Mouse (Mus musculus) common myeloid progenitor, adult 5-6 weeks (primary cell): Measurements from ENCODE around the gene Rpl9-ps1. TPM values are rescaled to one million over a fixed set of nuclear protein-coding genes. Genes with fewer than 3 reads are reported as not detected.

Experiments used
- ATAC-seq: replicated peaks from 2 replicates; pipeline ENCODE4 v1.8.0; 2016; ENCODE audit warnings: low read depth, mild to moderate bottlenecking, moderate TSS enrichment, inconsistent platforms; ENCODE audit not compliant: poor library complexity, severe bottlenecking
- total RNA-seq: library from RNA; stranded (forward); fragments of 200-1000, 187-1606 nt; gene quantifications from 2 replicates; pipeline ENCODE4 v1.2.3, GENCODE M21; 2017

Rpl9-ps1 gene
- total RNA-seq = 1.2 and 3.2 TPM in 2 replicates

DNA sequence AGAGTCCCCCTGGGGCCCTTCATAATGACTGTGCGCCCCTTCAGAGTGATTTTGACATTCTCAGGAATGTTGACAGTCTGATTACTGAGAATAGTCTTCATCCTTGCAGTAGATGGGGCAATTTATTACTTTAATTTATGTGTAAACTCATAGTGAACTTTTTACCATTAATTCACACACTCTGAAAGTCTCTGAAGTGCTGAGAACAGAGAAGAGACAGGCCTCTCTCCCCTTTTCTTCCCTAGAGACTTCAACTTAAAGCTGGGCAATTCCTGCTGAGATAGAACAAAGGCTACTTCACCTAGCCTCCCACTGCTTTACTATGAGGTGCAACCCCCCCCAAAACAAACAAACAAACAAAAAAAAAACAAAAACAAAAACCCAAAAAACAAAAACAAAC, at the start of gene Rpl9-ps1:
Rpl9-ps1 (minus strand) TSS at position 101 of the 400 bp plus-strand sequence.
- no peak for ATAC-seq

DNA sequence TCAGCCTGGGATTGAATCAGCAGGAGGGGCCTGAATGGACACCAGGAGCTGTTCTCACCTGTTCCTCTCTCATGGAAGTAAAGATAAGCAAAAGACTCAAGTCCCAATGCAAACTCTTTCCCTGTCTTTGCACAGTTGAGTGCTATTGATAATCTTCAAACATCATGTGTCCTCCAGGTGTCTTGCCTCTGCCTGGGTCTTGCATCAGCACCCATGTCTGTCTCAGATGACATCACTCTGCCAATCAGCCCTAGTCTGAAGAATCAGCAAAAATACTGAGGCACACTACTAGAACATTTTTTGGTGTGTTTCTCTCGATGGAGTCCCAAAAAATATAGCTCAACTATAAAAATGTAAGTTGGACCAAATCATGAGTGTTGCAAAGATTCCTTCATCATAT, 46.6 kb upstream of the Rpl9-ps1 start:
- ATAC-seq = no peak

DNA sequence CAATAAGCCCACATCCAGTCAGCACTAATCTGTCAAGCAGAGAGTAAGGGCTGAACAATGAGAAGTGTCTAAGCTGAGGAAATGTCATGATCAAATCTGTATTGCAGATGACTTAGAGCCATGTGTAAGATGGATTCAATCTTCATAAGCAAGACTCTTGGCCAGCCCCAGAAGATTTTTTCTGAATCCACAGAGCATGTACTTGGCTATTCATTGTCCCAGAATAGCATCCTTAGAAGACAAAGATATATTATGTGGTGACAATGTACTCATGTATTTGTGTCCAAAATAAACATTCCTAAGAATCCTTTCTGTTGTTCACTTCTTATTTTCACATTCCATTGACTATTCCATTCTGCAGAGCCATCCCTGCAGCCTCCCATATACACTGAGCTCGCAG, 44.5 kb upstream of the Rpl9-ps1 start:
- ATAC-seq = no peak

DNA sequence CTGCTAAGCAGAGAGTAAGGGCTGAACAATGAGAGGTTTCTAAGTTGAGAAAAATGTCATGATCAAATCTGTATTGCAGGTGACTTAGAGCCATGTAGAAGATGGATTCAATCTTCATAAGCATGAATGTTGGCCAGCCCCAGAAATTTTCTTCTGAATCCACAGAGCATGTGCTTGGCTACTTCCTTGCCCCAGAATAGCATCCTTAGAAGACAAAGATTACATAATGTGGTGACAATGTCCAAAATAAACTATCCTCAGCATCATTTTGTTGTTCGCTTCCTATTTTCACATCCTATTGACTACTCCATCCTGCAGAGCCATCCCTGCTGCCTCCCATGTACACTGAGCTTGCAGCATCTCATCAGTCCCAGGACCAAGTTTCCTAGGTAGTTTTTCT, 30.2 kb upstream of the Rpl9-ps1 start:
- ATAC-seq = no peak

DNA sequence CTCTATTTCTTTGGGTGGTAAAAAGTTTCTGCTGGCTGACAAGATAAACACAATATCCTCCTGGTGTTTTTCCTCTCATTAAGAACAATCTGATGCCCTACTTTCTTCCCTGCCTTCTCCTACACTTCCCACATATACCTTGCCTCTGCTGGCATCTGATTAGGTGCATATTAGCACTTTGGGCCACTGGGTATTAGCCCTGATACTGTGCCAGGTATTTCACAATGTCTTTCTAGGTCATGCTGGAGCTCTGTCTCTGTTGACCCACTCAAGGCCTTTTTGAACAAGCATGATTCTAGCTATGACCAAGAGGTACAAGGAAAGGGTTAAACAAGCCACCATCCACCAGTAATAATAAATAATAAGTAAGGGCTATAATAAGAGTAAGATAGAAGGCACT, 26.3 kb upstream of the Rpl9-ps1 start:
- no peak for ATAC-seq

DNA sequence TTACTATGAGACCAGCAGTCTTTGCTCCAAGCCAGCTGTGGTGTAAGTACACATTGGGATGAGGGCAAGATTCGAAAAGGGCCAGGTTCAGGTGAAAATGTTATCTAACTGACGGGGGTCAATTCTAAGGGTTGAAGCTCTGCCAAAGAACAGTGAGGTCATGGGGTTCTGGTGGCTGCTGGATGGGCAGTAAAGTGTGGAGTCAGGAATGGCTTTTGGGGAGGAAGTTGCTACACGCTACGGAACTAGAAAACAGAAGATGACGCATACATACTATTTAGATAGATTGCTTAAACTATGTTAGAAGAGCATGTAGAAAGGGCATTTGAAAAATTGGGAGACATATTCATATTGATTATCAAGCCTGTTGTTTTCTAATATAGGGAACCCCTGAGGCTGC, 18.1 kb upstream of the Rpl9-ps1 start:
- ATAC-seq = 0 out of 2 replicates have a peak, but pooled peaks have one; percentile 26

DNA sequence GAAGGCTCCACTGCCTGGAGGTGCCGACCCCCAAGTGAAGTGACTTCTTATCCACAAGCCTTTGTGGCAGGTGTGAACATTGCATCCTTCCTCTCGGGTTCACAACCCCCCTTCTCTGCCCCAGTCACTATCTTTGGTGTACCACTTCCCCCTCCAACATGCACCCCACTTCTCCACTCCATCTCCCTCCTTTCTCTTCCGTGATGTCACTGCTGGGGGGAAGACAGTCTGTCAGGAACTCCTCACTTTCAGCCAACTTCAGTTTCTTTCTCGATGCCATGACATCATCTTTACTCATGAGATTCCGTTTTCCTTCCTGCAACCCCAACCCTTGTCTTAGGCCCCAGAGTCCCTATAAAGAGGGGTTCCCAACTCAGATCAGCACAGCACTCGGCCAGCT, 16.8 kb upstream of the Rpl9-ps1 start, which contains the start of gene Ccl4:
Ccl4 (plus strand) TSS at position 381 of the 400 bp plus-strand sequence.
- peak; percentile 82 for ATAC-seq

DNA sequence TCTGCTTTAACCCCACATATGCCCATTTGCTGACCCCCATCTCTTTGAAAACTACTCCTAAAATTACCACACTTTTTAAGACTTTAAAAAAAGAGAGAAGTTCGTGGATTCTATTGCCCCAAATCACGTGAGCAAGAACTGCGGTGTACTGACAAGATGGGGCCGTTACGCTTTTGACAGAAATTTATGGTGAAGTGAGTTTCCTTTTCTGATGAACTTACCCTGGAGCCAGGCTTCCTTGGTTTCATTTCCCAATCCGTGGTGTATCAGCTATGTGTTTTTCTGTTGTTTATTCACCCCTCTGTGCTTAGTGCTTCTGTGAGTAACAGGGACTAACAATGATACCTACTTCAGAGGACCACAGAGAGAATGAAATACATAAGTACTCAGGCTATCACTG, 13.4 kb upstream of the Rpl9-ps1 start:
- peak; percentile 46 for ATAC-seq

DNA sequence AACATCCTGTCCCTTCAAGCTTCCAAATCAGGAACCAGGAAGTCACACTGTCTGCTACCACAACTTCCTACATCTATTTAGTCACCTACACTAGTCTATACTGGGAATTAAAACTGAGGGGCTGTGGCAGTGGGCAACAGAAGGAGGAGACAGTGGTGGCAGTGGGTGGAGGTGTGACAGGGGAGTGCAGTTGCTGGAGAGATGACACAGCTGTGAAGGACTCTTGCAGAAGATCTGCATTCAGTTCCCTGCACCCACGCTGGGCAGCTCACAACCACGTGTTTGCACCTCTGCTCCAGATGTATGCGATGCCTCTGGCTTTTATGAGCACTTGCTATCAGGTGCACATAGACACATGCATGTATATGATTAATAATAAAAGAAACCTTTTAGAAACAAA, 12.1 kb upstream of the Rpl9-ps1 start:
- no peak for ATAC-seq

DNA sequence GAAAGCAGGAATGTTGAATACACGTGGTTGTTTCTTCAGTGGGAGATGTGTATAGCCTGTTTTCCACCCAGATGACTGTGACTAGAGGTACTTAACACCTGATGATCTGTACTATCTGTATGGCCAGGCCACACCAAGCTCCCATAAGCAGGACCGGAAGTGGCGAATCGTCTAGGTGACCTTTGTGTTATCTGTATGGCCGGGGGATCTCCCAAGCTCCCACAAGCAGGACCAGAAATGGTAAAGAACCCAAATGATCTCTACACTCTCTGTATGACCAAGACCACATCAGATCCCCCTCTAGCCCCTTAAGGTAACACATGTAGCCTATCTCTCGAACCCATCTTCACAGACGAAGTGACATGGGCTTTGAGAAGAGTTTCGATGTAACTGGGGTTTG, 9.2 kb upstream of the Rpl9-ps1 start:
- no peak for ATAC-seq

DNA sequence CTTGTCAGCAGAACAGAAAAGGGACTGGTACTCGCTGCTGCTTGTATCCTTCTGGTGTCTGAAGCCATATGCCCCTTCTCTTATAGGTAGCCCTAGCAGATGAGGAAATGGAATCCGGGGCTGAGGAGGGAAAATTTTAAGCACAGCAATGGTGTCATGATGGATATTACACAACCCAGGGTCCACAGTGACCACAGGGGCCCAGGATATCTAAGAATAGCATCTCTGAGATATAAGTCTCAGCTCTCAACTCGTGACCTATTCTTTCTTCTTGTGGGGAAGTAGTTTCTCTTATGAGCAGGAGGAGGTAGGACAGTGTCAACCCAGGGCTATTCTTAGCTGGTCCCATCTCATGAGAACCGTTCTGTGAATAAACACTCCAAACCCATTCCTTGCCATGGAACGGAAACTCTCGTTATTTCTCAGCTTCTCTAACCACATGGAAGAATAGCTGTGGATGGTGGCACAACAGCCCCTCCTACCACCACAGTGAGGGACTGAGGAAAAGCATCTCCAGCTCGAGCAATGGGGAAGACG, 4.0 kb upstream of the Rpl9-ps1 start, which contains the start of gene Ccl3:
Ccl3 (minus strand) TSS at position 51 of the 537 bp plus-strand sequence.
- peak; percentile 79 for ATAC-seq

DNA sequence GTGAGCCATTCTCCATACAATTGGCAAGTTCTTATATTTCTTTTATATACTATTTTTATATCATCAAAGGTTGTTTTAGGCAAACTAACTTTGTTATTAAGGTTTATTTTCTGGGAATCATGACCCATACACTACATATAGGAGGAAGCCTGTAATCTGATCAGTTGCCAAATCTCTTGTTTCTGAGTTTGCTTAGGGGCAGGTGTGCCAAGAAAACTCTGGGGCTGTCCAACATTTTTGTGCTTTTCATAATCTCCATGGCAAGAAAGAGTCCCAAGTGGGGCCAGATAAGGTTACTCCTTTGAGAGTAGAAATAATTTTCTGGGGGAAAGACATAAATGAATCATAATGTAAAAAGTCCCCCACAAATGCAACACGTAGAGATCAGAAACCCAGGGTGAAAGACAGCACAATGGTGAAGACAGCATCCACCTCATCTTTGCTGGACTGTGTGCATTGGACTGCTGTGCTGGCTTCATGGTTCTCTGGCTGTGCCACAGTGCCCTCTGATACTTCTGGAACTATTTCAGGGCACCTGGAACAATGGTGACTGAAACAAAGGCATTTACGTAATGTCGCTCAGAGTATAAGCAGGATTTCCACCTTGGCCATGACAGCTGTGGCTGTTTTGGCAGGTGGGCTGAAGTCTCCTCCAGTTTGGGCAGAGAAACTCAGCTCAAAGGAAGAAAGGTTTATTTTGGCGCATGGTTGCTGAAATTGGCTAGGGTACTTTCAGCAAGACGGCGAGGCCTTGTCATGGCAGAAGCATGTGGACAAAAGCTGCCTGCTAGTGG, 1.1 kb upstream of the Rpl9-ps1 start:
- ATAC-seq = no peak

DNA sequence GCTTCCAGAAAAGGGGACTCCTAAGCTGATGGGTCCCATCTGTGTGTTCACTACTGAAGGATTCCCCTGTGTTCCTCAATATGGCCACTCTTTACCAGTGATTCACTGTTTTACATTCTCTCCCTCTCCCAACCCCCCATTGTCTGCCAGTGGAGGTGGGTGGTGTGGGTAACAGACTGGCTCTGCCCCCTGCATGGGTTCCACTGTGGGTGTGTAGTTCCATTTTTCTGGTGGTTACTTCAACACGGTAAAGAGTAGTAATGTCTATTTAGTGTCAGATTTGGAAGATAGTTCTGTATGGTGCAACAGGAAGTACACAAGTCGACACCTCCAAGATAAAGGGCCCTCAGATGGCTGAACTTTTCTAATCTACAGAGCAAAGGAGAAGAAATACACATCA, 4.2 kb downstream of the Rpl9-ps1 start:
- 0 out of 2 replicates have a peak, but pooled peaks have one; percentile 1 for ATAC-seq

DNA sequence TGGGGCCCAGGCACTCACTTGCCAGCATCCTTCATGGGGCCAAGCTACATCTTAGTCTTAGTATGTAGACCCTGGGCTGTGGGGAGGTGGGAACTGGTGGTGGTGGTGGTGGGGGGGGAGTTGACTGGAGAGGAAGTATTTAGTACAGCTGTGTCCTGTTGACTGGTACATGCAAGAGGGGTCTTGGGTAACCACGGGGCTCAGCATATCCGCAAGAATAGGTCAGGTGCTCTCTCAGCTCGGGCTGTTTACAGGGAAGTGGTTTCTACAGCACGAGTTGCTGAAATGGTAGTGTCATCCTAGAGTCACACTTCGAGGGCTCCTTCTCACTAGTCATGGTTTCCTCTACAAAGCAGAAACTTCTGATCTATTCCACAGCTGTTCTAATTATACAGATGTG, 5.3 kb downstream of the Rpl9-ps1 start:
- peak; percentile 85 for ATAC-seq

DNA sequence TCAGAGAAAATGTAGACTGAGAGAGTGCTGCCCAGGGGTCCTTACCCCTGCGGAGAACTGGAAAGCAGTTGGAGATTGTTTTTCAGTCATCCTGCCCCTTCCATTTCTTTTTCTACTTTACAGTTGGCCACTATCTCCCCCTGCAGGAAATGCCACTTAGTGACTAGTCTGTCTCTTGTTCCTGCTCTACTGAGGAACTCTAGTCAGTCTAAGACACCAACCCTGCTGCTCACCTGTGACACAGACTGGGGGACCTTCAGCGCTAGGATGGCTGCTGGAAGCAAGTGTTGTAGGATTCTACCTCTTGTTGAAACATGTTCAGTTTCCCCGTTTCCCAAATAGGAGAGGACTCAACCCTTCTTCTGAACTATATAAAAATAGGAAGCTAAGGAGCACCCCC, 5.9 kb downstream of the Rpl9-ps1 start:
- peak; percentile 50 for ATAC-seq

DNA sequence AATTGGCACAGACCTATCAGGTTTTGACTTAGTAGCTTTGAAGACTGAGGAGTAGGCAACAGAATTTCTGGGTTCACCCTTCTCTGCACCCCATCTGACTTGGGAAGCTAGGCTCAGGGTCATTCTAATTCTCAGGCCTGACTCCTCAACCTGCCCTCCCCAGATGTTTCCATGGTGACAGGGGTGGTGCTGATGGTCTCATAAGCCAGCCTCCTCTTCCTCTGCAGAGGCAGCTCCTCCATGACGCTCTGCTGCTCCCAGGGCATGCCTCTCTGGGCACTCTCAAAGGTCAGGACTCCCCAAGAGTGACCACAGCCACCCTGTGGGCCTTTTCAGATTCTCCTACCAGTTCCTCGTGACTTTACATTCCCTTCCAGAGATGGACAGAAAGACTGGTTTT, 6.5 kb downstream of the Rpl9-ps1 start:
- ATAC-seq = no peak

DNA sequence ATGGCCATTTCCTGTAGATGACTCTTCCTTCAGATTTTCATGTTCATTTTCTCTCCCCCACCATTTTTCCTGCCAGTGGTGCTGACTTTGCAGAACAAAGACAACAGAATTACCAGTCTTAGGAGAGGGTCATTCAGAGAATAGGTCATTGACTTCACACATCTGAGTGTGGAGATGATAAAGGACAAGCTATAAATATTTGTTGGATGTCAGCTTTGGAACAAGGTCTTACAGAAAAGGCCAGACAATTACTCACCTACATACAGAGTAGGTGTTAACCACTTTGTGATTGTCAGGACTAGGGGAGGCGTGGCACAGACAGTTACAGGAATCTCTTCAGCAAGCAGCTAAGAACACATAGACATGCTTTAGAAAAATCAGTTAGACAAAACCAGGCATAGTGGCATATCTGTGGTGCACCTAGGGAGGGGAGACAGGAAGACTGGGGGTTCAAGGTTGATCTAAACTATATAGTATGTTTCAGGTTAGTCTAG, 8.6 kb downstream of the Rpl9-ps1 start:
- no peak for ATAC-seq

DNA sequence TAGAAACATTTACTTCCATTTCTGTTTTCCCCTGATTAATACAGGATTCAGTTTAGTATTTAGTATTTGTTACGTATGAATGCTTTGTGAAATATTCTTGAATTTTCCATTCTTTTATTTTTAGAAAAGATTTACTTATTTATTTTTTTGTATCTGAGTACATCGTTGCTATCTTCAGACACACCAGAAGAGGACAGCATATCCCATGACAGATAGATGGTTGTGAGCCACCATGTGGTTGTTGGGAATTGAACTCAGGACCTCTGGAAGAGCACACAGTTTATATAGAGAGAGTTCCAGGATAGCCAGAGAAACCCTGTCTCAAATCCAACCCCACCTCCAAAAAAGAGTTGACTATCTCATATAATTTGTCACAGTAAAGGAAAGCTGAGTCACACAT, 10.5 kb downstream of the Rpl9-ps1 start:
- ATAC-seq = no peak

DNA sequence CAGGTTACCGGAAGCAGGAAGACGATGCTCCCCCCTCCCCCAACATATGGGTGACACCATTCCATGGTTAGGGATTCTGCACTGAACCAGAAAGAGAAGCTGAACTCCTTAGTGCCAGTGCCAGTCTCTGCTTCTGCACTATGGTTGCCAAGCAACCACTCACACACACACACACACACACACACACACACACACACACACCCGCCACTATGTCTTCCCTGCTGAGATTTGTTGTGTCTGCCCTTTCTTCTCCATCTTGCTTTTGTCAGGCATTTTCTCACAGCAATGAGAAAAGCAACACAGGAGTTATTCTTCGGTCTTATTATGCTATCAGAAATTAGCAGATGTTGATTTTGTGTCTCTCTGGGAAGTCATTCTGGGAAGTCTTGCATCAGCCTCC, 11.0 kb downstream of the Rpl9-ps1 start:
- ATAC-seq = no peak

DNA sequence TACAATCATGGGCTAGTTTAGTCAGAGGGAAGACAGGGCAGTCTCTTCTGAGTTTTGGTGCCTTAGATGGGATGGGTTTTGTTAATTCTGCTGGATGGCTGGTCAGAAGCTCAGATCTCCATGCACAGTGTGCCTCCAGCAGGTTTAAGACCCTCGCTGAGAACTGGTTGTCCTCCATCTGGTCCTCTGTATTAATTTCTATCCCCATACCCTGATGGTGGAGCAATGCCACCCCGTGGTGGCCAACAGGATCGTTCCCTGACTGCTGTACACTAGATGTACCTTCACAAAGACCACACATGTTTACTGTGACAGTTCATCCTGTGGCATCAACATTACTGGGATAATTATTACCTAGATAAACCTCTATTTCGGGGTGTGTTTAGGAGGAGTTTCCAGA, 12.7 kb downstream of the Rpl9-ps1 start:
- ATAC-seq = peak; percentile 81

DNA sequence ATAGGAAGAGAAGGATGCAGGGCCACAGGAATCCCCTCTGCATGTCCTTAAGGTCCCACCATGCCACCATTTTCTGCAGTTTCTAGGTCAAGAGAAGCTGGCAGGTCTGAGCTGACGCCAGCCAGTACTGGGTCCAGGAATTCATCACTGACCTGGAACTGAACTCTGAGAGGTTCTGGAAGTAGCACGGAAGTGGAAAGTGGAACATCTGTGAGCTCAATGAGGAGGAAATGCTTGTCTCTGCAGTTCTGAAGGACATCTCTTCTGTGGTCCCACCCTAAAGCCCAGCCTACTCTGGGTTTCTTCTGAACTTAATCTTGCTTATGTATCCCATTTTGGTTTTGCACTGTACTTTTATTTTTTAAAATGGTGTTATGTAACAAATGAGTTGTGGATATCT, 14.4 kb downstream of the Rpl9-ps1 start:
- no peak for ATAC-seq

DNA sequence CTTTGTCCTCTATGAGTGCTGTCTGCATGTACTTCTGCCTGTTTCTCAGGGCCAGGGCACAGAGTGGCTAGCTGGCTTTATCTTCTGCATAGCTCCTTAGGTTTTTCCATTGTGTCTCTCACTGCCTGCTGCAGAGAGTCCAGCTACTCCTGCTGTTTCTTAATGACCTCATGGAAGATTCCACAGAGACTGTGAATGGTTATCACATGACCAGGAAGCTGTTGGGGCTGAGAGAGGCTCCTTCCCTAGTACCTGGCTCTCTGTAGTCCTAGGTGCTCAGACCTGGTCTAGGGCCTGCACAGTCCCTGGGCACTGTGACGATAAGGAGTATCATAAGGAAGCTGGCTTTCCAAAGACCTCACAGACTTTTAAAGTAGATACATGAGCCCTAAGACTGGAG, 14.8 kb downstream of the Rpl9-ps1 start:
- no peak for ATAC-seq
